Mouse (Mus musculus) CH12F3 (cell line): ENCODE measurements around the gene Csnk2a2.

Source experiments
- in situ Hi-C: fragments of 300-500 bp; cut with MboI; formaldehyde crosslinking; loops from 2 replicates; pipeline ENCODE4 v1.14.3; 2020; ENCODE audit warnings: low sequenced_read_pairs

Csnk2a2 gene

GRCm38 (mm10) chr8:95487800-95488697 is 1.8 kb downstream of the Csnk2a2 start:
- in situ Hi-C loops: no loop called here

- in situ Hi-C loops: no loop called here
Measured at GRCm38 (mm10) chr8:95470008-95470407, 19.8 kb downstream of the Csnk2a2 start.

GRCm38 (mm10) chr8:95468995-95469394 is 20.8 kb downstream of the Csnk2a2 start:
- in situ Hi-C loops: no loop called here

GRCm38 (mm10) chr8:95466543-95466942 is 23.3 kb downstream of the Csnk2a2 start:
- in situ Hi-C loops: no loop called here

GRCm38 (mm10) chr8:95452518-95452917 is 37.3 kb downstream of the Csnk2a2 start:
- in situ Hi-C loops: no loop called here

GRCm38 (mm10) chr8:95450271-95450670 is 39.6 kb downstream of the Csnk2a2 start:
- in situ Hi-C loops: no loop called here

- in situ Hi-C loops: no loop called here
Measured at GRCm38 (mm10) chr8:95447661-95448060, 42.2 kb downstream of the Csnk2a2 start.

GRCm38 (mm10) chr8:95445042-95445441 is 44.8 kb downstream of the Csnk2a2 start:
- in situ Hi-C loops: no loop called here

GRCm38 (mm10) chr8:95441491-95442039 is 48.3 kb downstream of the Csnk2a2 start:
- in situ Hi-C loops: no loop called here

GRCm38 (mm10) chr8:95440168-95440709 is 49.6 kb downstream of the Csnk2a2 start:
- in situ Hi-C loops: no loop called here

GRCm38 (mm10) chr8:95439421-95439820 is 50.4 kb downstream of the Csnk2a2 start:
- in situ Hi-C loops: loop anchor here (5.0 kb wide), 1 partner anchor 87 kb away; the partner anchor contains the start of gene Mmp15

- in situ Hi-C loops: loop anchor here (5.0 kb wide), 1 partner anchor 85 kb away; the partner anchor contains the start of gene Mmp15
Measured at GRCm38 (mm10) chr8:95437341-95437992, 52.4 kb downstream of the Csnk2a2 start.

- in situ Hi-C loops: loop anchor here (5.0 kb wide), 1 partner anchor 84 kb away; the partner anchor contains the start of gene Mmp15
Measured at GRCm38 (mm10) chr8:95435930-95436329, 53.9 kb downstream of the Csnk2a2 start.

- in situ Hi-C loops: loop anchor here (5.0 kb wide), 1 partner anchor 83 kb away; the partner anchor contains the start of gene Mmp15
Measured at GRCm38 (mm10) chr8:95435471-95435870, 54.4 kb downstream of the Csnk2a2 start.

- in situ Hi-C loops: loop anchor here (5.0 kb wide), 1 partner anchor 83 kb away; the partner anchor contains the start of gene Mmp15
Measured at GRCm38 (mm10) chr8:95434686-95435439, 55.0 kb downstream of the Csnk2a2 start, which contains the start of gene Cfap20. TSS of gene Cfap20 (minus strand) at chr8:95434869.

- in situ Hi-C loops: no loop called here
Measured at GRCm38 (mm10) chr8:95434233-95434632, 55.6 kb downstream of the Csnk2a2 start.

- in situ Hi-C loops: no loop called here
Measured at GRCm38 (mm10) chr8:95433124-95433523, 56.7 kb downstream of the Csnk2a2 start.

- in situ Hi-C loops: no loop called here
Measured at GRCm38 (mm10) chr8:95432471-95432870, 57.4 kb downstream of the Csnk2a2 start.

- in situ Hi-C loops: loop anchor here (10.0 kb wide), 1 partner anchor 175 kb away; no protein-coding TSS in a partner anchor
Measured at GRCm38 (mm10) chr8:95429945-95430344, 59.9 kb downstream of the Csnk2a2 start.
